Comparison of ENCODE assay signal across 23 mouse cellular contexts in the genomic region with DNA sequence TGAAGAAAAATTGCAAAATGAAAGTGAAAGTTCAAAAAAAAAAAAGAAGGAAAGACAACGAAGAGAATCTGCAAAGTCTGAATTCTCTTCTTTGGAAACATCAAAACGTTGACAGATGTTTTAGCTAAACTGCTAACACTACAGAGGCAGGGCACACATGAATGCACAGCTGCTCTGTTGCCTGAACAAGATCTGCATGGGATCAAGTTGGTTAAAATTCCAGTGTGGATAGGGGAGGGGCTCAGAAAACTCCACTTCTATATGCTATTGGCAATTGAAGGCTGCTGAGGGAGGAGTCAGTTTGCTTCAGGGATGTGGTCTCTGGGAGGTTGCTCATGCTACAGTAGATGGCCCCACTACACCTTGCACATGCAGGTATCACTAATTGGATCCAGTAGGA.
DNase-seq lines count a peak whose midpoint lies in the region; ATAC-seq and TF ChIP-seq lines count a peak whose summit lies in the region.
"Had no signal": no experiment of that assay in that cellular context is flagged by ENCODE, and none has a peak within 500 bp of the region (broad histone marks: within the 10 kb centered on the region; RNA-seq: fewer than 3 reads in every experiment).

No protein-coding gene starts in this region.

- peak; percentile 47; the same call in 1 of the 2 replicates for ATAC-seq in lung, embryonic 14.5 days (ENCODE audit: insufficient read depth)
- no peak for ATAC-seq in lung, postnatal 0 days
- 0 out of 2 replicates have a peak, but pooled peaks have one; percentile 45 for ATAC-seq in common myeloid progenitor, adult 5-6 weeks (replicated peaks; ENCODE audit: low read depth, poor library complexity, severe bottlenecking)
- ATAC-seq: forebrain, embryonic 15.5 days; intestine, embryonic 15.5 days; midbrain, embryonic 16.5 days; Patski had no signal

- intact Hi-C loops in gastrocnemius, adult 2 months (cut with DNase I), result no loop called here

- 37% methylated on average over 2 of the region's 2 CpGs for WGBS in lung, embryonic 14.5 days
- WGBS in lung, postnatal 0 days, result 36% methylated on average over 2 of the region's 2 CpGs

- no peak for DNase-seq in gastrocnemius, adult 2 months
- no peak for DNase-seq in gastrocnemius, postnatal 4 days (ENCODE audit: low spot score in 2 of 2)
- peak; percentile 15 for DNase-seq in lung, embryonic 14.5 days
- no peak for DNase-seq in lung, postnatal 0 days (ENCODE audit: low spot score)
- no peak for DNase-seq in cerebellum, postnatal 25 days
- DNase-seq in lung, postnatal 25 days (ENCODE audit: low spot score), result no peak
- DNase-seq: adrenal gland, postnatal 25 days; B cell, adult 2 months; cerebellum, adult 8-10 months; gastrocnemius, postnatal 25 days; heart, postnatal 4 days; kidney, adult 9 months; layer of hippocampus, adult 9-11 months; lung, postnatal 14 days had no signal

- no peak overlapping the region for H3K4me2 ChIP-seq in lung, embryonic 14.5 days
- no peak overlapping the region for H3K4me2 ChIP-seq in lung, postnatal 0 days (replicated peaks; ENCODE audit: low read depth, low read length)
- H3K4me2 ChIP-seq in myocyte (ENCODE audit: low read depth), result peak overlapping the region; percentile 25
- H3K4me2 ChIP-seq: forebrain, embryonic 15.5 days; heart, embryonic 15.5 days; hindbrain, embryonic 15.5 days; intestine, embryonic 15.5 days had no signal

- H3ac ChIP-seq in myocyte (ENCODE audit: control insufficient read depth, insufficient read length), result no peak overlapping the region

- no peak overlapping the region for H3K9ac ChIP-seq in lung, embryonic 14.5 days
- H3K9ac ChIP-seq in lung, postnatal 0 days (replicated peaks; ENCODE audit: low read depth), result no peak overlapping the region
- H3K9ac ChIP-seq: forebrain, embryonic 15.5 days; heart, embryonic 15.5 days; hindbrain, embryonic 15.5 days; intestine, embryonic 15.5 days had no signal

- 0 out of 2 replicates have a peak overlapping the region, but pooled peaks have one; percentile 23 for H3K4me3 ChIP-seq in gastrocnemius, adult 2 months
- no peak overlapping the region for H3K4me3 ChIP-seq in lung, embryonic 14.5 days (ENCODE audit: low read depth, low read length)
- no peak overlapping the region for H3K4me3 ChIP-seq in lung, postnatal 0 days (ENCODE audit: low read depth, low read length)
- no peak overlapping the region for H3K4me3 ChIP-seq in myocyte
- H3K4me3 ChIP-seq: forebrain, embryonic 15.5 days; heart, embryonic 15.5 days; hindbrain, embryonic 15.5 days; intestine, embryonic 15.5 days; left cerebral cortex, adult 2 months had no signal

- TF ChIP-seq POLR2A in myocyte (IDR thresholded peaks at IDR 0.05; ENCODE audit: insufficient read length, low read depth), result no peak

- no peak for TF ChIP-seq EP300 in lung, postnatal 0 days (IDR thresholded peaks at IDR 0.05)

- no peaks in the 10 kb centered on the region for H3K4me1 ChIP-seq in lung, embryonic 14.5 days (ENCODE audit: insufficient read depth)
- H3K4me1 ChIP-seq in lung, postnatal 0 days (ENCODE audit: insufficient read depth, low read depth, low read length), result no peaks in the 10 kb centered on the region
- H3K4me1 ChIP-seq: forebrain, embryonic 15.5 days; heart, embryonic 15.5 days; hindbrain, embryonic 15.5 days; intestine, embryonic 15.5 days had no signal

- no peaks in the 10 kb centered on the region for H3K9me3 ChIP-seq in lung, embryonic 14.5 days (ENCODE audit: low read depth, low read length)
- no peaks in the 10 kb centered on the region for H3K9me3 ChIP-seq in lung, postnatal 0 days (ENCODE audit: low read length)
- H3K9me3 ChIP-seq: forebrain, embryonic 15.5 days; heart, embryonic 15.5 days; hindbrain, embryonic 15.5 days; intestine, embryonic 15.5 days had no signal

- TF ChIP-seq CTCF in gastrocnemius, adult 2 months (IDR thresholded peaks at IDR 0.05), result no peak
- no peak for TF ChIP-seq CTCF in lung, embryonic 14.5 days (IDR thresholded peaks at IDR 0.05; ENCODE audit: low read depth)
- no peak for TF ChIP-seq CTCF in lung, postnatal 0 days (IDR thresholded peaks at IDR 0.05)

- no peaks in the 10 kb centered on the region for H3K27me3 ChIP-seq in lung, embryonic 14.5 days (ENCODE audit: insufficient read depth, low read length)
- H3K27me3 ChIP-seq in lung, postnatal 0 days (replicated peaks; ENCODE audit: insufficient read depth, low read length), result no peaks in the 10 kb centered on the region
- no peaks in the 10 kb centered on the region for H3K27me3 ChIP-seq in myocyte (ENCODE audit: control insufficient read depth, insufficient read depth, insufficient read length)
- H3K27me3 ChIP-seq: forebrain, embryonic 15.5 days; heart, embryonic 15.5 days; hindbrain, embryonic 15.5 days; intestine, embryonic 15.5 days; Patski had no signal

- H3K36me3 ChIP-seq in lung, embryonic 14.5 days (ENCODE audit: insufficient read depth), result no peaks in the 10 kb centered on the region
- no peaks in the 10 kb centered on the region for H3K36me3 ChIP-seq in lung, postnatal 0 days (ENCODE audit: insufficient read depth, low read length)
- no peaks in the 10 kb centered on the region for H3K36me3 ChIP-seq in myocyte (ENCODE audit: control insufficient read depth, insufficient read depth)
- H3K36me3 ChIP-seq: forebrain, embryonic 15.5 days; heart, embryonic 15.5 days; hindbrain, embryonic 15.5 days; intestine, embryonic 15.5 days had no signal

- no peaks in the 10 kb centered on the region for H3K79me2 ChIP-seq in myocyte (ENCODE audit: control insufficient read depth, insufficient read depth)

- no peak overlapping the region for H3K27ac ChIP-seq in gastrocnemius, adult 2 months
- H3K27ac ChIP-seq in lung, embryonic 14.5 days (ENCODE audit: low read depth), result no peak overlapping the region
- no peak overlapping the region for H3K27ac ChIP-seq in lung, postnatal 0 days (ENCODE audit: low read length)
- H3K27ac ChIP-seq: forebrain, embryonic 15.5 days; heart, embryonic 15.5 days; hindbrain, embryonic 15.5 days; intestine, embryonic 15.5 days; left cerebral cortex, adult 2 months had no signal

TF ChIP-seq in myocyte, 11 proteins besides CTCF, POLR2A, EP300 and RAD21:
- TF ChIP-seq MYOD1 (IDR thresholded peaks at IDR 0.05; ENCODE audit: control insufficient read depth in 1 of 3, insufficient read length in 2 of 3, low read depth in 2 of 3) (no peak), E2F4 (IDR thresholded peaks at IDR 0.05; ENCODE audit: insufficient read depth) (no peak), REST (IDR thresholded peaks at IDR 0.05; ENCODE audit: insufficient read depth, insufficient read length) (no peak), MYOG (IDR thresholded peaks at IDR 0.05; ENCODE audit: control insufficient read depth in 1 of 3, insufficient read depth in 1 of 3, insufficient read length in 2 of 3, low read depth in 2 of 3) (no peak), TCF12 (IDR thresholded peaks at IDR 0.05; ENCODE audit: insufficient read depth, poor library complexity, severe bottlenecking) (no peak), MAX (IDR thresholded peaks at IDR 0.05; ENCODE audit: low read depth) (no peak), CEBPB (IDR thresholded peaks at IDR 0.05; ENCODE audit: insufficient read depth, poor library complexity, severe bottlenecking) (no peak), SRF (IDR thresholded peaks at IDR 0.05; ENCODE audit: control insufficient read depth, insufficient read length, low read depth) (no peak), TCF3 (IDR thresholded peaks at IDR 0.05; ENCODE audit: insufficient read length, low read depth) (no peak), USF1 (IDR thresholded peaks at IDR 0.05; ENCODE audit: low read depth) (no peak)
